Mouse (Mus musculus) regulatory T cell (primary cell): ENCODE data around the gene Tmem17.

ENCODE experiments used
- in situ Hi-C: fragments of 300-600 bp; cut with MboI, MseI; formaldehyde crosslinking; loops from one replicate; pipeline ENCODE4 v1.15.1; 2025; ENCODE audit warnings: high pct_unique_total_duplicates

Gene Tmem17

GRCm38 (mm10) chr11:22512038-22513001 is at the start of gene Tmem17:
Tmem17 (plus strand) TSS chr11:22512088.
- in situ Hi-C loops = loop anchor here (10.0 kb wide), 1 partner anchor 228 kb away; no protein-coding TSS in a partner anchor

GRCm38 (mm10) chr11:22479836-22480619 is 31.9 kb upstream of the Tmem17 start:
- in situ Hi-C loops = loop anchor here (25.0 kb wide), 1 partner anchor 1307 kb away; no protein-coding TSS in a partner anchor

GRCm38 (mm10) chr11:22481639-22482361 is 30.1 kb upstream of the Tmem17 start:
- in situ Hi-C loops = loop anchor here (25.0 kb wide), 1 partner anchor 1306 kb away; no protein-coding TSS in a partner anchor

- in situ Hi-C loops = loop anchor here (25.0 kb wide), 1 partner anchor 1305 kb away; no protein-coding TSS in a partner anchor
These were observed 29.5 kb upstream of the Tmem17 start for GRCm38 (mm10) chr11:22482362-22482760.

GRCm38 (mm10) chr11:22493694-22494319 is 18.1 kb upstream of the Tmem17 start:
- in situ Hi-C loops = loop anchor here (25.0 kb wide), 1 partner anchor 1293 kb away; no protein-coding TSS in a partner anchor

- in situ Hi-C loops = loop anchor here (25.0 kb wide), 1 partner anchor 1292 kb away; no protein-coding TSS in a partner anchor
These were observed 16.9 kb upstream of the Tmem17 start for GRCm38 (mm10) chr11:22494941-22495340.

GRCm38 (mm10) chr11:22499396-22499795 is 12.5 kb upstream of the Tmem17 start:
- in situ Hi-C loops = loop anchor here (25.0 kb wide), 1 partner anchor 1288 kb away; no protein-coding TSS in a partner anchor

- in situ Hi-C loops = loop anchor here (10.0 to 25.0 kb wide), 2 partner anchors 275 to 1287 kb away; no protein-coding TSS in a partner anchor
These were observed 12.0 kb upstream of the Tmem17 start for GRCm38 (mm10) chr11:22499886-22500285.

GRCm38 (mm10) chr11:22500771-22501566 is 10.9 kb upstream of the Tmem17 start:
- in situ Hi-C loops = loop anchor here (10.0 kb wide), 1 partner anchor 274 kb away; no protein-coding TSS in a partner anchor

- in situ Hi-C loops = loop anchor here (10.0 kb wide), 1 partner anchor 228 kb away; no protein-coding TSS in a partner anchor
These were observed 1.2 kb downstream of the Tmem17 start for GRCm38 (mm10) chr11:22513075-22513474.

GRCm38 (mm10) chr11:22515061-22515460 is 3.2 kb downstream of the Tmem17 start:
- in situ Hi-C loops = loop anchor here (10.0 kb wide), 1 partner anchor 230 kb away; no protein-coding TSS in a partner anchor

GRCm38 (mm10) chr11:22518445-22518844 is 6.6 kb downstream of the Tmem17 start:
- in situ Hi-C loops = loop anchor here (10.0 kb wide), 1 partner anchor 234 kb away; no protein-coding TSS in a partner anchor

GRCm38 (mm10) chr11:22520251-22520650 is 8.4 kb downstream of the Tmem17 start:
- in situ Hi-C loops = no loop called here

GRCm38 (mm10) chr11:22524606-22525005 is 12.7 kb downstream of the Tmem17 start:
- in situ Hi-C loops = no loop called here

- in situ Hi-C loops = no loop called here
These were observed 28.7 kb downstream of the Tmem17 start for GRCm38 (mm10) chr11:22540600-22540999.

GRCm38 (mm10) chr11:22560061-22560460 is 48.2 kb downstream of the Tmem17 start:
- in situ Hi-C loops = no loop called here

- in situ Hi-C loops = no loop called here
These were observed 48.8 kb downstream of the Tmem17 start for GRCm38 (mm10) chr11:22560503-22561328.

GRCm38 (mm10) chr11:22561329-22561592 is 49.4 kb downstream of the Tmem17 start:
- in situ Hi-C loops = no loop called here

- in situ Hi-C loops = no loop called here
These were observed 51.8 kb downstream of the Tmem17 start for GRCm38 (mm10) chr11:22563706-22564105.
